Mouse (Mus musculus): ENCODE measurements around the gene Pink1. TPM values are rescaled to one million over a fixed set of nuclear protein-coding genes. Genes with fewer than 3 reads are reported as not detected.

Pink1 gene
- polyA plus RNA-seq, 1 experiment from 2014 or later = 35.9 TPM

DNA sequence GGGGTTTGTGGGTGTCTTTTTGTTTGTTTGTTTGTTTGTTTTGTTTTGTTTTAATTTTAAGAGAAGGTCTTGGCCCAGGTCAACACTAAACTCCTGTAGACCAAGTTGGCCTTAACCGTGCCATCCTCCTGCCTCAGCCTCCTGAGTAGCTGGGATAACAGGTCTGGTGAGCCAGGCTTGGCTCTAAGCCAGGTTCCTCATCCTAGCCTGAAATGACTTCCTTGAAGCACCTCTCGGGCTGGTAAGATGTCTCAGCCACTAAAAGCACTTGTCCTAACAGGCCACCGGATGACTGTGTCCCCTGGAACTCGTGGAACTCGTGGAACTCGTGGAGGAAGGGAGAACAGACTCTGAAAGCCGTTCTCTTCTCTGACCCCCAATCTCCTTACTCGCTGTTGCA lies 30.0 kb upstream of the Pink1 start:
- Histone ChIP-seq H3K4me2 (replicated peaks) (no peak overlapping the region), H3K36me3 (no peaks in the 10 kb centered on the region), H3K9ac (no peak overlapping the region), H3K4me3 (replicated peaks) (no peak overlapping the region), H3K27me3 (replicated peaks) (no peaks in the 10 kb centered on the region), H3K27ac (no peak overlapping the region), H3K9me3 (no peaks in the 10 kb centered on the region), H3K4me1 (replicated peaks) (no peaks in the 10 kb centered on the region)
- no peak for ATAC-seq
- WGBS = 82% methylated on average over 8 of the region's 8 CpGs

GRCm38 (mm10) chr4:138355496-138355895 lies 29.4 kb upstream of the Pink1 start:
- Histone ChIP-seq H3K4me3 (replicated peaks) (no peak overlapping the region), H3K36me3 (no peaks in the 10 kb centered on the region), H3K9me3 (no peaks in the 10 kb centered on the region), H3K4me1 (replicated peaks) (no peaks in the 10 kb centered on the region), H3K9ac (no peak overlapping the region), H3K27me3 (replicated peaks) (no peaks in the 10 kb centered on the region), H3K4me2 (replicated peaks) (no peak overlapping the region), H3K27ac (no peak overlapping the region)
- 75% methylated on average over 2 of the region's 2 CpGs for WGBS
- ATAC-seq = no peak

DNA sequence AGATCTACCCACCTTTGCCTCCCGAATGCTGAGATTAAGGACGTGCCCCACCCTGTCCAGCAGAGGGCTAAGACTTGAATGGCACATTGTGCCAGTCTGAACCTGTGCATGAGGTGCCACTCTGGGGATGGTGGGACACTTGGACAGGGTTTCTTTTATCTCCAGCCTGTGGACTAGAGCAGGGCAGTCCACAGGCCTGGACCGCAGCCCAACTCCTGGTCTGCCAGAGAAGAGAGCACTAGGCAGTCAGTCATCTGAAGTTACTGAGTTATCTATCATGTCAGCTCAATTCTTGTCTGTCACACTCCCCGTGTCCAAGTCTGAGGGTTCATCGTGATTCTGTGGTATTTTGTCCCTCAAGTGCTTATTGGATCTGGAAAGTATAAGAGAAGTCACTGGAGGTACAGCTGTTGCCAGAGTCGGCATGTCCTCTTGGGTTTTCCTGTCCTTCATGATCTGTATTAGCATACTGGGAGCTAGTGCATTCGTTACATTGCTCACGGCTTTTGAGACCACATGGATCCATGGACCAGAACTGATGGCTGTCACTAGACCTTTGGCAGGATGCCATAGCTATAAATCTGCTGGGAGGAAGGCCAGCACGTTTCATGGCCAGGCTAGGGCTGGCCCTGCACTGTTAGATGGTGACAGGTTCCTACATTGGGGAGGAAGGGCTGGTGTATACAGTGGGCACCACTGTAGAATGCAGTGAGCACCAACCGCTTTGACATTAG lies 27.5 kb upstream of the Pink1 start:
- no peak overlapping the region for H3K27ac ChIP-seq
- 72% methylated on average over 10 of the region's 10 CpGs for WGBS
- ATAC-seq = no peak

GRCm38 (mm10) chr4:138352692-138353091 lies 26.6 kb upstream of the Pink1 start:
- H3K27ac ChIP-seq = no peak overlapping the region
- no peaks in the 10 kb centered on the region for H3K27me3 ChIP-seq (replicated peaks)
- H3K9me3 ChIP-seq = no peaks in the 10 kb centered on the region
- no peaks in the 10 kb centered on the region for H3K36me3 ChIP-seq
- no peak overlapping the region for H3K4me3 ChIP-seq (replicated peaks)
- H3K4me2 ChIP-seq (replicated peaks) = no peak overlapping the region
- H3K9ac ChIP-seq = no peak overlapping the region
- ATAC-seq = no peak
- 88% methylated on average over 6 of the region's 6 CpGs for WGBS
- no peaks in the 10 kb centered on the region for H3K4me1 ChIP-seq (replicated peaks)

More for the DNA sequence above, 27.5 kb upstream of the Pink1 start:
- Histone ChIP-seq H3K36me3 (no peaks in the 10 kb centered on the region), H3K4me1 (replicated peaks) (no peaks in the 10 kb centered on the region), H3K4me2 (replicated peaks) (no peak overlapping the region), H3K4me3 (replicated peaks) (no peak overlapping the region), H3K9ac (no peak overlapping the region), H3K27me3 (replicated peaks) (no peaks in the 10 kb centered on the region), H3K9me3 (no peaks in the 10 kb centered on the region)

GRCm38 (mm10) chr4:138351821-138352220 lies 25.7 kb upstream of the Pink1 start:
- Histone ChIP-seq H3K36me3 (no peaks in the 10 kb centered on the region), H3K27ac (no peak overlapping the region), H3K9me3 (no peaks in the 10 kb centered on the region), H3K27me3 (replicated peaks) (no peaks in the 10 kb centered on the region), H3K4me2 (replicated peaks) (no peak overlapping the region), H3K4me3 (replicated peaks) (no peak overlapping the region), H3K4me1 (replicated peaks) (no peaks in the 10 kb centered on the region), H3K9ac (no peak overlapping the region)
- ATAC-seq = no peak
- WGBS = 85% methylated on average over 5 of the region's 5 CpGs

DNA sequence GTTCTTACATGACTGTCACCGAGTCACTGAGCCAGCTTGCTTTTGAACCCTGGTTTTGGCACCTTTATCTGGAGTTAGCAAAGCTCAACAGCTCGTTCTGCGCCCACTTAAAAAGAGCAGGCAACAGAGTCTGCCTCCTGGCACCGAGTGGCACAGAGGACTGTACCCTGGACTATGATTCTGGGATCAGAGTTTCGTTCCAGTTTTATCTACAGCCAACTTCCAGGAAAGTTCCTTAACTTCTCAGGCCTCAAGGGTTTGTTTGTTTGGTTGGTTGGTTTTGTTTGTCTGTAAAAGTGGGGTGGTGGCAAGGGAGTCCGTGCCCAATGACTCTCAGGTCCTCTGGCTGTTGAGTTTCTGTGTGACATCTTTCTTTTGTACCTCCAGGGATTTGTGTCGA lies 22.6 kb upstream of the Pink1 start:
- ATAC-seq = no peak
- no peaks in the 10 kb centered on the region for H3K36me3 ChIP-seq
- no peaks in the 10 kb centered on the region for H3K27me3 ChIP-seq (replicated peaks)
- no peak overlapping the region for H3K4me2 ChIP-seq (replicated peaks)
- no peak overlapping the region for H3K9ac ChIP-seq
- no peaks in the 10 kb centered on the region for H3K9me3 ChIP-seq
- no peak overlapping the region for H3K4me3 ChIP-seq (replicated peaks)
- WGBS = 73% methylated on average over 7 of the region's 7 CpGs
- no peaks in the 10 kb centered on the region for H3K4me1 ChIP-seq (replicated peaks)
- H3K27ac ChIP-seq = no peak overlapping the region

DNA sequence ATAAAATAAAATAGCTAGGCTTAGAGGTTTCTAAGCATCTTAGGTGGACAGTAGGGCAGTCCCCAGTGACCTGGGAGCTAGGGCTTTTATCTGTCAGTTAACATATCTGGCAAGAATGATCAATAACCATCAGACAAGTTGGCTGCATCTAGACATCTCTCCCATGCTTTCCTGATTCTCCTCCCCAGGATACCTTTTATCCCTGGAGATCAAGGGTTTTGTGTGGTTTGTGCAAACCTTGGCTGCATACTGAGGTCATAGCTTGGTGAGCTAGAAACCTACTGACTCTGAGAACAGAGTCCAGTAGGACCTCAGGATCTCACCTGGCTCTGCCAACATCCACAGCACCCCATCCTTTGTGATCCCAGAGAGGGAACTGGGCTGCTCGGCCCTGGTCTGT lies 21.2 kb upstream of the Pink1 start:
- H3K4me2 ChIP-seq (replicated peaks) = no peak overlapping the region
- WGBS = 71% methylated on average over 1 of the region's 1 CpGs

DNA sequence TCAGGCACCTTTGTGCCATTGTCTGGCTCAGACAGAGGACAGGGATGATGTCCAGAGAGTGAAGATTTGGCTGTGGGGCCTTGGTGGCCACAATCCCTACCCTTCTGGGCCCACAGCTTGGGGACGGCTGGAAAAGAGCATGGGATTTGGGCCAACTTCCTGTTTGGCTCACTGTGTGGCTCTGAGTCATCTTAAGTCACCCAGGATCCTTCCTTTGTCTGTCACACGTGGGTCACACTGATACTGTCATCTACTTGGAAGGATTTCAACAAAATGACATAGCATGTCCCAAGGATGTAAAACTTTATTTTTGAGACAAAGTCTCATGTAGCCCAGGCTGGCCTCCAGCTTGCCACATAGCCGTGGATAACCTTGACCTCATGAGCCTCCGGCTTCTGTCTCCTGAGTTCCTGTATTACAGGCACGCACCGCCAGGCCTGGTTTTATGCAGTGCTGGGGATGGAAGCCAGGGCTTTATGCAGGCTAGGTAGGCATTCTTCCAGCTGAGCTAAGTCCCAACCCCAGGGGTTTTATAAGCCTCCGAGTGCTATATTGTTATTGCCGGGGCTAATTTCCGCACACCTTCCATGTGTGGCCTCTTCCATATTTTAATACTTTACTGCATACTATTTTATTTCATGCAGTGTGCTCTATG lies 18.9 kb upstream of the Pink1 start:
- no peak overlapping the region for H3K27ac ChIP-seq
- WGBS = 84% methylated on average over 9 of the region's 9 CpGs
- H3K4me1 ChIP-seq (replicated peaks) = peaks cover 6% of the 10 kb centered on the region; the same call in 1 of the 2 replicates

More for the DNA sequence above, 21.2 kb upstream of the Pink1 start:
- H3K9ac ChIP-seq = no peak overlapping the region
- H3K36me3 ChIP-seq = no peaks in the 10 kb centered on the region
- H3K4me1 ChIP-seq (replicated peaks) = peaks cover 6% of the 10 kb centered on the region; the same call in 1 of the 2 replicates
- no peak overlapping the region for H3K4me3 ChIP-seq (replicated peaks)
- H3K27ac ChIP-seq = no peak overlapping the region
- no peaks in the 10 kb centered on the region for H3K9me3 ChIP-seq
- H3K27me3 ChIP-seq (replicated peaks) = no peaks in the 10 kb centered on the region
- no peak for ATAC-seq

DNA sequence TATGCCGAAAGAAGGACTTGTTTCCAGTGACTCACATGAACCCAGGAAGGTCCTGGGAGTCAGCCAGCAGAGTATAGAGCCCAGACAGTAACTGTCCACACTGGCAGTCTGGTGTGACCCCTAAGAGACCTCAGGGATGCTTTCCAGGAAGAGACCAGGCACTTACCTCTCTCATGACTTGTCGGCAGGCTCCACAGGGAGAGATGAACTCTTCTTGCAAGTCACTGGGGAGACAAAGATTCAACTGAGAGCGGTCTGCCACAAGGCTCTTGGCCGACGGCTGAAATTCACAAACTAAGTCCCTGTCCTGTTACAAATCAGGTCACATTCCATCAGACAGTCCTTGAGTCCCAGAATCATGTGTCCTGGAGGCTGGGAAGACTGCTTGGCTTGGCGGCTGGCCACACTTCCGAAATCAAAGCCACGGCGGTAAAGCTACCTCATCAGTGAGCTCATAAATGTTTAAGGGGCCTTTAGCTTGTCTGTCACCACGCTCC lies 17.3 kb upstream of the Pink1 start:
- Histone ChIP-seq H3K27me3 (replicated peaks) (no peaks in the 10 kb centered on the region), H3K4me3 (replicated peaks) (no peak overlapping the region), H3K4me1 (replicated peaks) (peaks cover 6% of the 10 kb centered on the region; the same call in 1 of the 2 replicates), H3K9me3 (no peaks in the 10 kb centered on the region), H3K36me3 (no peaks in the 10 kb centered on the region), H3K27ac (peak overlapping the region; percentile 82), H3K4me2 (replicated peaks) (no peak overlapping the region), H3K9ac (no peak overlapping the region)
- no peak for ATAC-seq
- 67% methylated on average over 10 of the region's 10 CpGs for WGBS

More for the DNA sequence above, 18.9 kb upstream of the Pink1 start:
- Histone ChIP-seq H3K4me3 (replicated peaks) (no peak overlapping the region), H3K4me2 (replicated peaks) (no peak overlapping the region), H3K36me3 (no peaks in the 10 kb centered on the region), H3K9ac (no peak overlapping the region), H3K27me3 (replicated peaks) (no peaks in the 10 kb centered on the region), H3K9me3 (no peaks in the 10 kb centered on the region)
- no peak for ATAC-seq

DNA sequence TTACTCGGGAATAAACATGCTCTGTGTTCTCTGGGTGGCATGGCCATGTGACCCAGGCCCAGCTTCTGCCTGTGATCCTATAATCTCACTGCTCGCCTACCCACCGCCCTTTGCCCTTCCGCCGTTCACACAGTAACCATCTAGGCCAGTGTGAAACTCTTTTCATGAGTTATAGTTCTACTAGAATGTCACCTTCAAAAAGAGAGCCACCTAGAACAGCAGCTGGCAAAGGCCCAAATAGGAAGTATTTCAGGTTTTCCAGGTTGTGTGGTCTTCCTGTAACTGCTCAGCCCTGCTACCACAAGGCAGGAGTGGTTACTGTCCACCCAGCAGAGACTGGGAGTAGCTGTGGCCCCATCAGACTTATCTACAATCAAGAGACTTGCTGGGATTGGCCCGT lies 16.7 kb upstream of the Pink1 start:
- 51% methylated on average over 6 of the region's 6 CpGs for WGBS
- Histone ChIP-seq H3K4me1 (replicated peaks) (peaks cover 6% of the 10 kb centered on the region; the same call in 1 of the 2 replicates), H3K4me3 (replicated peaks) (no peak overlapping the region), H3K9ac (no peak overlapping the region), H3K4me2 (replicated peaks) (no peak overlapping the region), H3K9me3 (no peaks in the 10 kb centered on the region), H3K36me3 (no peaks in the 10 kb centered on the region), H3K27ac (peak overlapping the region; percentile 82), H3K27me3 (replicated peaks) (no peaks in the 10 kb centered on the region)
- peak; percentile 93 for ATAC-seq

DNA sequence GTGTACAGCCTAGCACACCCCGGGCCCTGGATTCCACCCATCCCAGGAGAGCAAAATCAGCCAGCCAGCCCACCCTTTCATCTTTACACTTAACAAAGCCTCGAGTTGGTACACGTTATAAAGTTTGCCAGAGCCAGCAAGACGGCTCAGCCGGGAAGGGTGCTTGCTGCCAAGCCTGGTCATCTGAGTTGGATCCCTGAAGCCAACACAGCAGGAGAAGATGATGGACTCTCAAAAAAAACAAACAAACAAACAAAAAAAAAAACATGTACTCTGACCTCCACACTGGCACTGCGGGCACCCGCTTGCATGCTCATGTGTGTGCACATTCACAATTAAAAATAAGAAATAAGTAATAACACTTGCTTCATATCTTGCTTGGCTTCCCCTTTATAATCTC lies 15.9 kb upstream of the Pink1 start:
- H3K9me3 ChIP-seq = no peaks in the 10 kb centered on the region
- peaks cover 6% of the 10 kb centered on the region; the same call in 1 of the 2 replicates for H3K4me1 ChIP-seq (replicated peaks)
- no peak for ATAC-seq
- no peak overlapping the region for H3K27ac ChIP-seq
- H3K27me3 ChIP-seq (replicated peaks) = no peaks in the 10 kb centered on the region
- H3K9ac ChIP-seq = no peak overlapping the region
- 77% methylated on average over 7 of the region's 7 CpGs for WGBS
- no peak overlapping the region for H3K4me2 ChIP-seq (replicated peaks)
- no peaks in the 10 kb centered on the region for H3K36me3 ChIP-seq
- H3K4me3 ChIP-seq (replicated peaks) = no peak overlapping the region

DNA sequence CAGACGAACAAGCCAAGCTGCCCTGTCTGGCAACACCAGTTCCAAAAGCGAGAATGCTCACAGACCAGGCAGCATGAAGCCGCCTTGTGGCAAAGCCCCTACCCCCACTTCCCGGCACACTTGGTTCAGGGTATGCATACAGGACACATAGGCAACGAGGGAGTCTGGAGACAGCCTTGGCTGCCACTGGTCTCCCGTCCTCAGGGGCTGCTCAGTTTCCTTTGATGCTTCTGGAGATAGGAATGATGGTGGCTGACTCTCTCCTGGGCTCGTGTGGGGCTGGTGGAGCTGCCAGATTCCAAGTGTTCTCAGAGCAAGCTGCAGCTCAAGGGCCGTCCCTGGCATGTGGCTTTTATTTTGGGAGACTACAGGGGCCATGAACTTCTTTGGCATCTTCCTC lies 15.3 kb upstream of the Pink1 start:
- Histone ChIP-seq H3K27ac (no peak overlapping the region), H3K4me3 (replicated peaks) (no peak overlapping the region), H3K4me1 (replicated peaks) (peaks cover 6% of the 10 kb centered on the region; the same call in 1 of the 2 replicates), H3K4me2 (replicated peaks) (no peak overlapping the region), H3K9ac (no peak overlapping the region), H3K36me3 (no peaks in the 10 kb centered on the region), H3K27me3 (replicated peaks) (no peaks in the 10 kb centered on the region), H3K9me3 (no peaks in the 10 kb centered on the region)
- WGBS = 73% methylated on average over 8 of the region's 8 CpGs
- ATAC-seq = no peak
